Mouse (Mus musculus) mouse trophoblast stem cell (cell line): Measurements from ENCODE around the gene Zbtb1.
"Not testable (repeated sequence)": the region's sequence is repeated elsewhere in the genome, so short reads cannot be mapped to it uniquely, and the experiment has no call there.

ENCODE experiments used
- in situ Hi-C, 2 experiments: fragments of 300-500 bp; cut with MseI, MboI; formaldehyde crosslinking; loops; 2 replicates in 1 of 2; 3 replicates in 1 of 2; pipeline ENCODE4 v1.15.1; 2025

The Zbtb1 gene

DNA sequence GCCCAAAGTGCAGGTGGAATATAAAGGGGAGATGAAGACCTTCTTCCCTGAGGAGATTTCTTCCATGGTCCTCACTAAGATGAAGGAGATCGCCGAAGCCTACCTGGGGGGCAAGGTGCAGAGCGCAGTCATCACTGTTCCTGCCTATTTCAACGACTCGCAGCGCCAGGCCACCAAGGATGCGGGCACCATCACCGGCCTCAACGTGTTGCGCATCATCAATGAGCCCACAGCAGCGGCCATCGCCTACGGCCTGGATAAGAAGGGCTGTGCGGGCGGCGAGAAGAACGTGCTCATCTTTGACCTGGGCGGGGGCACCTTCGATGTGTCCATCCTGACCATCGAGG, 34.7 kb downstream of the Zbtb1 start:
- in situ Hi-C loops: no loop called here

DNA sequence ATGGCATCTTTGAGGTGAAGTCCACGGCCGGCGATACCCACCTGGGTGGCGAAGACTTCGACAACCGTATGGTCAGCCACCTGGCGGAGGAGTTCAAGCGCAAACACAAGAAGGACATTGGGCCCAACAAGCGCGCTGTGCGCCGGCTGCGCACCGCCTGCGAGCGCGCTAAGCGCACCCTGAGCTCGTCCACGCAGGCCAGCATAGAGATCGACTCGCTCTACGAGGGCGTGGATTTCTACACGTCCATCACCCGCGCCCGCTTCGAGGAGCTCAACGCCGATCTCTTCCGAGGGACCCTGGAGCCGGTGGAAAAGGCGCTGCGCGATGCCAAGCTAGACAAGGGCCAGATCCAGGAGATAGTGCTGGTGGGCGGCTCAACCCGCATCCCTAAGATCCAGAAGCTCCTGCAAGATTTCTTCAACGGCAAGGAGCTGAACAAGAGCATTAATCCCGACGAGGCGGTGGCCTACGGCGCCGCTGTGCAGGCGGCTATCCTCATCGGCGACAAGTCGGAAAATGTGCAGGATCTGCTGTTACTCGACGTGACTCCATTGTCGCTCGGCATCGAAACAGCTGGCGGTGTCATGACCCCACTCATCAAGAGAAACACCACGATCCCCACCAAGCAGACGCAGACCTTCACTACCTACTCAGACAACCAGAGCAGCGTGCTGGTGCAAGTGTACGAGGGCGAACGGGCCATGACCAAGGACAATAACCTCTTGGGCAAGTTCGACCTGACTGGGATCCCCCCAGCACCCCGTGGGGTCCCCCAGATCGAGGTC, 35.3 kb downstream of the Zbtb1 start:
- in situ Hi-C loops: no loop called here

DNA sequence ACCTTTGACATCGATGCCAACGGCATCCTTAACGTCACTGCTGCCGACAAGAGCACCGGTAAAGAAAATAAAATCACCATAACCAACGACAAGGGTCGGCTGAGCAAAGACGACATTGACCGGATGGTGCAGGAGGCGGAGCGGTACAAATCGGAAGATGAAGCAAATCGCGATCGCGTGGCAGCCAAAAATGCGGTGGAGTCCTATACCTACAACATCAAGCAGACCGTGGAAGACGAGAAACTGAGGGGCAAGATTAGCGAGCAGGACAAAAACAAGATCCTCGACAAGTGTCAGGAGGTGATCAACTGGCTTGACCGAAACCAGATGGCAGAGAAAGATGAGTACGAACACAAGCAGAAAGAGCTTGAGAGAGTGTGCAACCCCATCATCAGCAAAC, 35.9 kb downstream of the Zbtb1 start:
- in situ Hi-C loops: no loop called here

DNA sequence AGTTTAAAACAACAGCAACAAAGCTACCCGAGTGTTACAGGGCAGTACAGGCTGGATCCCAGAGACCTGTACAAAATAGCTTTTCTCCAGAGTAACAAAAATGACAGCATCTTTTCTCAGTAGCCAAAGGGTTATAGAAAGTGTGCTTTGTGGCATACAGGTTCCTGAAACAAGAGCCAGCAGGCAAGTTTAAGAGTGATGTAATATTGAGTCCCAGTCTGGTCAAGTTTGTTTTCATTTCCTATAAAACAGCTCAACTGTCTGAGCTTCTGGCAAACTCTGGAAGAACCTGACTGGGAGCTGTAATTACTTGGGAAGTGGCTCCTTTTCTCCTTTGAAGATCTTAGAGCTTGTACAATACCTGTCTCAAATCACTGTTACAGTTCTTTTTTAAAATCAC, 37.1 kb downstream of the Zbtb1 start:
- in situ Hi-C loops: no loop called here

DNA sequence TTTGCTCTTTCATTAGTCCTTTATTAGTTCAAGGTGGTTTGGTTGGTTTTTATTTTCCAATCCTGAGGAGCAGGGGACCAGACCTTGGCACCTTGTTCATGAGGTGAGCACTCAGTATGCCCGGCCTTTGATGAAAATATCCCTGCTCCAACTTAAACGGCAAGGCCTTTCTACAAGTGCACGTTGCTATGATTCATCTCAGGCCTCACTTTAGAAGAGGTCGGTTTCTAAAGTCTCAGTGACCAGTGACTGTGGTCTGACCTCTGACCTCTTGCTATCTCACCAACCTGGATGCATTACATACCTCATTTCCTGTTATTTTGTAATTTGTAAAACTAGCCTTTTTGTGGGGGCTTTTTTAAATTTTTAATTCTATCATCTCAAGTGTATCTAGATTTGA, 39.1 kb downstream of the Zbtb1 start:
- in situ Hi-C loops: no loop called here

DNA sequence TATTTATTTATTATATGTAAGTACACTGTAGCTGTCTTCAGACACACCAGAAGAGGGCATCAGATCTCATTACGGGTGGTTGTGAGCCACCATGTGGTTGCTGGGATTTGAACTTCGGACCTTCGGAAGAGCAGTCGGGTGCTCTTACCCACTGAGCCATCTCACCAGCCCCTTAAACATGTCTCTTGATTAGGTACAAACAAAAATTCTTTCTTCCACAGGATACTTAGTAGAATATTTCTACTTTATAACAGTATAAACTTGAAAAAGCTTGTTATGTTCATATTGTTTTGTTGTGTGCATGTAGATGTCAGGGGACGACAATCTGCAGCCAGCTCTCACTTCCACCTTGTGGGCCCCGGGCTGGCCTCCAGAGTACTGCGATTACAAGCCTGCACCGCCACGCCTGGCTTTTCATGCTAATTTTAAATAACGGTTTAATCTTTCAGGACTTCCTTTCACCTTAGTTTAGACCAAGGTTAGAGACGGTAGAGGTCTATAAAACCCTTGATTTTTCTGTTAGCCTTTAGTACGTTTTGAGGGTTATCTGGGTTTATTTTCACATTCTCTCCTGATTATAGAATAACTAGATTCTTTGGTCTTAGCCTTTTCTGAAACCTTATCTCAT, 45.4 kb downstream of the Zbtb1 start:
- in situ Hi-C loops: no loop called here

DNA sequence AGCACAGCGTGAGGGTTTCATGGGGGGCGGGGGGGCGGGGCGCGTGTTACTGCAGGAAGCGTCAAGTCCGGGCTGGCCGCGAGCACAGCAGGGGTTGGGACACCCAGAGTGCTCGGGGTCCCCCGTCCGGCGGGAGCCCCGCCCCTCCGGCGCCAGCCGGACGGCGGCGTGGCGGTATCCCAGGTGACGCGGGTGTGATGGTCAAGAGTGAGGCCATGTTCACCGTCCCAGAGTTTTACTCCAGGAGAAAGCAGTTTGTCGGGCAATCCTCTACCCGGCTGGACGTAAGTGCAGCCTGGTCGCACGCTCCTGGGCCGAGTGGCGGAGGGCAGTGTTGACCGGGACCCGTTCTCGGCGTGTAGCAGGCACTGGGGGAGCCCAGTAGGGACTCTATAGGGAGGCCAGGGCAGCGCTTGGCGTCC, 47.4 kb downstream of the Zbtb1 start, which contains the start of gene Ppp1r36:
Gene Ppp1r36, plus strand, starts transcription at position 106 of the 422 bp plus-strand sequence.
- in situ Hi-C loops: no loop called here

DNA sequence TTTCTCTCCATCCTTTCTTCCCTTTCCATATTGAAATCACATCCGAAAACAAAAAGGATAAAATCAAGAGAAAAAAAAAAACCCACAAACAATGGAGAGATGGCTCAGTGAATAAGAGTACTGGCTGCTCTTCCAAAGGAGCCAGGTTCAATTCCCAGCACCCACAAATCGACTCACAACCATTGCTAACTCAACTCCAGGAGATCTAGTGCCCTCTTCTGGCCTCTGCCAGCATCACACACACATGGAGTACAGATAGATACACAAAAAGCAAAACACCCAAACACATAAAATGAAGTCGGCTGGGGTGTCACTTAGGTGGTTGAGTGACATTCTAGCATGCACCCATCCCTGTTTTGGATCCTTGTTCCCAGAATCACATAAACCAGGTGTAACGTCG, 48.3 kb downstream of the Zbtb1 start:
- in situ Hi-C loops: no loop called here

DNA sequence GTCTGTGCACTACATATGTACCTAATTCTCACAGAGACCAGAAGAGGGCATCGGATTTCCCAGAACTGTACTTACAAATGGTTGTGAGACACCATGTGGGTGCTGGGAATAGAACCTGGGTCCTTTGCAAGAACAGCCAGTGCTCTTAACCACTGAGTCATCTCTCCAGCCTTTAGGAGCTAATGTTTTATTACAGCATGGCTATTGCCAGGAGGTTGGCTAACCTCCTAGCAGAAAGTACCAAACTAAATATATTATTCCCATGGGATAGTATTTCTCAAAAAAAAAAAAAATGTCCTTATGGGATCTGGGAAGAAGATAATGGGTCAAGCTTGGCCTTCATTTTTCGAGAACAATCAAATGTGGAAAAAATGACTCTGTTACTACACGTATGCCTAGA, 55.2 kb downstream of the Zbtb1 start:
- in situ Hi-C loops: no loop called here

DNA sequence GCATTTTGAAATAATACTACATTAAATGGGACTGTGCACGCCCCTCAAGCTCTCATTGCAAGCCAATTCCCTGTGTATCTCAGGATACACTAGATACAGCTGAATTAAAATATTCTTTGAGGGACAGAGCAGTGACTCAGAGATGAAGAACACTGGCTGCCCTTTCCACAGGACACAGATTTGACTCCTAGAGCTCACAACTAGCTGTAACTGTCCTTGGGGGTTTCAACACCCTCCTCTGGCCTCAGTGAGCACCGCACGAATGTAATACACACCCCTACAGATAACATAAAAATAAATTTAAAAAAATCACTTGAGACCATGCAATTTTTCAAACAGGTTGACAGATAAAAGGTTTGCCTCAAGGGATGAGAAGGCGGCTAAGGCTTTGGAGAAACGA, 57.5 kb downstream of the Zbtb1 start:
- in situ Hi-C loops: no loop called here

DNA sequence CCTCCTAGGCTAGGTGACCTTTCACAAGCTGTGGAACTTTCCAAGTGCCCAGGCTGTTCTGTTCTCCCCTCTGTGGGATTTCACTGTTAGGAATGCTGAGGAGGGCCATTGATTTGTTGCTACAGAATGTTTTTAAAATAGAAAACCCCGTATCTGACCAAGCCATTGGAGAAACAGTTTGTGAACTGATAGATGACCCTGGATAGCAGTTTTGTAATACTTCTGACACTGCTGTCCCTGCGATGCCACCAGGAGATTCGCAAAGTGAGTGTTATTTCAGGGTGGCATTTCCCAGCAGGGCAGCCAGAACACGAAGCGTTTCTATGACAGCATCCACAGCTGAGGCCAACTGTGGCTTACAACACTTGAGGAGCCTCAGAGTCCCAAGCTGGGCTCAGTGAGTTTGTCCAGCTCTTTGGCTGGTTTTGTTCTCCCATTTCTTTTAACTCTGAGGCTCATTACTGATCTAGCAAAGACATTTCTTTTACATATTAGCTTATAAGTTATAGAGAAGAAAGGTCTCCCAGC, 60.9 kb downstream of the Zbtb1 start:
- in situ Hi-C loops: no loop called here

DNA sequence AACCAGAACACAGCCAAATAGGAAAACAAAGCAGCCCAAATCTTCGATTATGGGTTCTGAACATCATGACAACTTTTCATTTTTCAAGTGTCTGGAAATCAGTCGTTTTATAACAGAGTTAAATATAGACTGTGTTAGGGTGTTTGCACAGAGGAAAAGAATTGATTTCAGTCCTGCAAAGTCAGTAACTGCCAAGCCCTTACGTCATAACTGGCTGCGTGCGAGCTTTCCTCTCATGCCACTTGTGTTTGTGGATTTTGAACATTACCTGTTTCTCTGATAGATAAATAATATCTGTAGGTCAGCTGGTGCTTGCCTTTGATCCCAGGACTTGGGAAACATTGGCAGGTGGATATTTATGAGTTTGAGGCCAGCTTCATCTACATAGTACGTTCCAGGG, 61.4 kb downstream of the Zbtb1 start:
- in situ Hi-C loops: no loop called here

DNA sequence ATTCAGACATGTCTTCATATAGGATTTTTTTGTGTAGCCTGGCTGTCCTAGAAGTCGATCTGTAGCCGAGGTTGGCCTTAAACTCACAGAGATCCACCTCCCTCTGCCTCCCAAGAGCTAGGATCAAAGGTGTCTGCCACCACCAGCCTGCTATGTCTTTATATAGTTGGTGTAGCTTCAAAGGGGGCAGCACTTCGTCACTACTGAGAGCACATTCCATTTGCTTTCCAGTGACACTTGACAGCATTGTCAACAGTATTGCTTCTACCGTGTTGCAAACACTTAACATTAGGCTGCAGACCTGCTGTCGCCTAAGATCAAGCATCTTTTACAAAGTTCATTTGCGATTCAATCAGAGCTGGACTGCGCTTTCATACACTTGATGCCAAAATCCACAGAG, 64.0 kb downstream of the Zbtb1 start:
- in situ Hi-C loops: no loop called here

DNA sequence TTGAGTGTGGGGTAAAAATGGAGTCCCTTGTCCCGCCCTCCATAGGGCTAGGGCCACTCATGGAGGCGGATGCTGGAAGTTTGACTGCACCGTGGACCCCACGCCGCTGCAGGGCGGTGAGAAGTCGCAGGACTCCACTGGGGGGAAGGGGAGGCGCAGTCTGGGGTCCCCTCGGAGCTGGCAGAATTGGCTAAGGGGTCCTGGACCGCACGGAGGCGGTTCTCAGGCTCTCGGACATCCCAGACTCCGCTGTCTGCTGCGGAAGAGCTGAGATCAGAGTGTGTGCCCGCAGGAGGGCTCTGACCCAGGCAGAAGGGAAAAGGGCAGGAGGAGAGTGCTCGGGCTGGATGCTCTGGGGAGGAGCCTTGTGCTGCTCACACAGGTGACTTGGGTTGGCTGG, 65.0 kb downstream of the Zbtb1 start:
- in situ Hi-C loops: no loop called here

DNA sequence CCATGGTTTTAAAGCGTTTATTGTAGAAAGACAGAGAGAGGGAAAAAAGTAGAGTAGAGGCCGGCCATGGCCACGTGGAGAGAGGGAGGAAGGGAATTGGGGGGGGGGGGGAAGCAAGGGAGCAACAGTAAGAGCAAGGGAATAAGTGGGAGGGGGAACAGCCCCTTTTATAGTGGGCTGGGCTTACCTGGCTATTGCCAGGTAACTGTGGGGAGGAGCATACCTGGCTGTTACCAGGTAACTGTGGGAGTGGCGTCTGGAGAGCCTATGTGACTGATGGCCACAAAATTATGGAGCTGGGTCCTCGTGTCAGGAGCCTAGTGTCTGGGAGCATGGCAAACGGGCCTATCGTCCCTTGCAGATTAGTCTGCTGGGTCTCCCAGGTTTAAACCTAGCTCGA, 65.5 kb downstream of the Zbtb1 start:
- in situ Hi-C loops: no loop called here

DNA sequence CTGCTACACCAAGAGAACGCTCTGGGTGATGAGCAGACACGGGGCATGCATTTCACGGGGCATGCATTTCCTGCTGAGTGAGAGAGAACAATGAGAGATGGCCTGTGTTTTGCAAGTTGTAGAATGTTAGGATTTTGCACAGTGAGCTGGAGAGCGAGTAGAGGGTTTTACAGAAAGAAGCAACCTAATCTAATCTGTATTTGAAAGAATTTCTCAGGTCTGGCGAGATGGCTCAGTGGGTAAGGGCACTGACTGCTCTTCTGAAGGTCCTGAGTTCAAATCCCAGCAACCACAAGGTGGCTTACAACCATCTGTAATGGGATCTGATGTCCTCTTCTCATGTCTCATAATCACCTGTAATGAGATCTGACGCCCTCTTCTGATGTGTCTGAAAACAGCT, 73.4 kb downstream of the Zbtb1 start:
- in situ Hi-C loops: not testable (repeated sequence)

DNA sequence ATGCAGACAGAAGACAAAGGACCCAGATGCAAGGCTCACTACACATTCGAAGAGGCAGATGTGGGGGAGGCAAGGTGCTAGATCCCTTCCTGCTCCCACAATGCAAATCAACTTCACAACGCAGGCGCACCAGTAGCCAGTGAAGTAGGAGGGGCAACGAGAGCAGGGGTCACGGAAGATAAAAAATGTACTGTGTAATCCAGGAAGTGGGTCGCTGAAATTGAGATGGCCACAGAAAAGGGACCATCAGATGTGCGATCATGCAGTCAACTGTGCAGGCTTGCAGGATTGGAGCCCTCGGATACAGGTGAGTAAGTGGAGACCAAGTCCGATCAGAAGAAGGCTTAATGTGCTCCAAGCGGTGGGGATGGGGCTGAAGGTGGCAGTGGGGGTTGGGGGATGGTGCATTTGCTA, 74.3 kb downstream of the Zbtb1 start:
- in situ Hi-C loops: no loop called here

DNA sequence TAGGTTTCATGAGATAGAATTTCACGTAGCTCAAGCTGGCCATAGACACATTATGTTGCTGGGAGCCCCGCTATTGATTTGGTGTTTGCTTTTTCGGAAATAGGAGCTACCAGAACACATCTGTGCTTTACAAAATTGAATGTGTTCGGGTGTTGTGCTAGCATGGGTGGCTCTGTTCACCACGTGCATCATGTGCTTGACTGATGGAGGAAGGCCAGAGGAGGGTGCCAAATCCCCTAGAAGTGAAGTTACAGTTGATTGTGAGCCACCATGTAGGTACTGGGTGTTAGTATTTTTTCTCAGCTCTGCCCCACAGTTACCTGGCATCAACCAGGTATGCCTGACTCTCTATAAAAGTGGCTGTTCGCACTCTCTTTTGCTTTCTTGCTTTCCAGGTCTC, 74.8 kb downstream of the Zbtb1 start:
- in situ Hi-C loops: no loop called here

DNA sequence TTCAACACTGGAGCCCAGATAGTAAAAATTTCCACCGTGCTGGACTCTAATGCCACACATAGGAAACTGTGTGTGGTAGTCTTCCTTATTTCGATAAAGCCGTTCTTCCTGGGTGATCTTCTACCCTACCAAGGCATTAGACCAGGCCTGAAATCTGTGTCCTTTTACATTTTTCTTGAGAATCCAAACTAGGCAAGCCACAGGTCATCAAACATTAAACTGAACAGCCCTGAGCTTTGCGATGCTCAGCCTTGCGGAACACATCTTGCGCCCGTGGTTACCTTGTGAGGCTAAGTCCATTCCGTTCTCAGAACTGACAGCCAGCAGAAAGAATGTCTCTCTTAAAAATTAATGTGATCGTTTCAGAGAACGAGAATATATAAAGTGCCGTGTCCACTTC, 76.1 kb downstream of the Zbtb1 start:
- in situ Hi-C loops: no loop called here
